Mouse (Mus musculus) cerebellum, adult 18-20 months (tissue): Measurements from ENCODE around the gene F830045P16Rik.
A peak's percentile ranks its signal among the peaks of the same experiment; 100 is the strongest.
"Not testable (repeated sequence)": the region's sequence is repeated elsewhere in the genome, so short reads cannot be mapped to it uniquely, and the experiment has no call there.

Experiments
- DNase-seq, 2 experiments: peaks; one replicate each; pipeline ENCODE4 v3.0.0; 2021

F830045P16Rik gene

GRCm38 (mm10) chr2:129544448-129544847 is 8.0 kb upstream of the F830045P16Rik start:
- DNase-seq = peak; percentile 89 to 93

GRCm38 (mm10) chr2:129540036-129540435 is 3.6 kb upstream of the F830045P16Rik start:
- peak in 1 of 2 experiments; percentile 14 for DNase-seq

GRCm38 (mm10) chr2:129539175-129539574 is 2.8 kb upstream of the F830045P16Rik start:
- DNase-seq = peak in 1 of 2 experiments; percentile 1

- DNase-seq = peak in 1 of 2 experiments; percentile 40
Observed at GRCm38 (mm10) chr2:129537926-129538325, 1.5 kb upstream of the F830045P16Rik start.

- DNase-seq = peak in 1 of 2 experiments; percentile 13
Observed at GRCm38 (mm10) chr2:129537360-129537759, 958 bp upstream of the F830045P16Rik start.

GRCm38 (mm10) chr2:129536926-129537325 is 524 bp upstream of the F830045P16Rik start:
- DNase-seq = no peak

GRCm38 (mm10) chr2:129534886-129535591 is 1.4 kb downstream of the F830045P16Rik start:
- no peak for DNase-seq

GRCm38 (mm10) chr2:129531890-129532289 is 4.5 kb downstream of the F830045P16Rik start:
- DNase-seq = peak in 1 of 2 experiments; percentile 2

- peak; percentile 31 to 61 for DNase-seq
Observed at GRCm38 (mm10) chr2:129531102-129531501, 5.3 kb downstream of the F830045P16Rik start.

GRCm38 (mm10) chr2:129529297-129530209 is 6.8 kb downstream of the F830045P16Rik start:
- peak; percentile 89 to 92 for DNase-seq

- no peak for DNase-seq
Observed at GRCm38 (mm10) chr2:129527916-129528315, 8.5 kb downstream of the F830045P16Rik start.

- DNase-seq = no peak
Observed at GRCm38 (mm10) chr2:129526322-129526721, 10.1 kb downstream of the F830045P16Rik start.

- no peak for DNase-seq
Observed at GRCm38 (mm10) chr2:129525644-129526043, 10.8 kb downstream of the F830045P16Rik start.

GRCm38 (mm10) chr2:129518526-129518925 is 17.9 kb downstream of the F830045P16Rik start:
- DNase-seq = no peak

- peak; percentile 29 to 31 for DNase-seq
Observed at GRCm38 (mm10) chr2:129514923-129515920, 21.2 kb downstream of the F830045P16Rik start.

GRCm38 (mm10) chr2:129514401-129514667 is 22.1 kb downstream of the F830045P16Rik start:
- no peak for DNase-seq

GRCm38 (mm10) chr2:129513546-129514400 is 22.6 kb downstream of the F830045P16Rik start:
- DNase-seq = no peak

- not testable (repeated sequence) for DNase-seq
Observed at GRCm38 (mm10) chr2:129512147-129512546, 24.3 kb downstream of the F830045P16Rik start.

- peak; percentile 79 to 91 for DNase-seq
Observed at GRCm38 (mm10) chr2:129502641-129503040, 33.8 kb downstream of the F830045P16Rik start.

GRCm38 (mm10) chr2:129489496-129490285 is 46.7 kb downstream of the F830045P16Rik start:
- no peak for DNase-seq

- no peak for DNase-seq
Observed at GRCm38 (mm10) chr2:129483150-129483549, 53.3 kb downstream of the F830045P16Rik start.
